Mouse (Mus musculus) erythroblast, embryonic 14.5 days (primary cell): ENCODE measurements around the gene Cdkal1.

ENCODE experiments used
- GATA1 ChIP-seq: IDR thresholded peaks from 2 replicates; pipeline ENCODE4 v1.6.1; 2012; ENCODE audit warnings: low read length, inconsistent platforms, mixed read lengths
- TAL1 ChIP-seq: IDR thresholded peaks from 3 replicates; pipeline ENCODE4 v1.6.1; 2012; ENCODE audit warnings: low read length, inconsistent platforms, mixed read lengths

DNA sequence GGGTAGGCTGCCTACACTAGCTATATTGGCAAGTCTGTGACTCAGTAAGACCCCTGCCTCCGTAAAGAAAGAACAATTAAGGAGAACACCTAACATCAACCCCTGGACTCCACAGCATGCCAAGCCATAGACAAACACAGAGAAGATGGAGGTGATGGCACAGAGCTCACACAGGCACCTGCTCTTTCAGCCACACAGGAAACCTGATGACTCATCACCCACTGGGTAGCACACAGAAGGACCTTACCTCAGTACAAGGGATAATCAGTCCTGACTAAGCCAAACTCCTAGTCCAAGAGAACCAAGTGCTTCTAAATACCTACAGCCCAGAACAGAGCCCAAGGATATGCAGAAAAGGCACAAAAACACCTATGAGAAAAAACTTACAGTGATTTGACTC lies 50.2 kb downstream of the Cdkal1 start:
- TF ChIP-seq TAL1 (no peak), GATA1 (no peak)
